Mouse (Mus musculus): ENCODE results near the gene Ppp2r5c.

GRCm38 (mm10) chr12:110463711-110464110, 16.8 kb downstream of the Ppp2r5c start:
- TF ChIP-seq CTCF (IDR thresholded peaks at IDR 0.05; ENCODE audit: control insufficient read depth, insufficient read depth, low read length), result no peak
- no peak for TF ChIP-seq POLR2A (IDR thresholded peaks at IDR 0.05; ENCODE audit: borderline replicate concordance, control insufficient read depth, low read depth, low read length)

All from bone marrow, adult 2 months (tissue).